Mouse (Mus musculus): ENCODE data around the gene Chst14.

DNA sequence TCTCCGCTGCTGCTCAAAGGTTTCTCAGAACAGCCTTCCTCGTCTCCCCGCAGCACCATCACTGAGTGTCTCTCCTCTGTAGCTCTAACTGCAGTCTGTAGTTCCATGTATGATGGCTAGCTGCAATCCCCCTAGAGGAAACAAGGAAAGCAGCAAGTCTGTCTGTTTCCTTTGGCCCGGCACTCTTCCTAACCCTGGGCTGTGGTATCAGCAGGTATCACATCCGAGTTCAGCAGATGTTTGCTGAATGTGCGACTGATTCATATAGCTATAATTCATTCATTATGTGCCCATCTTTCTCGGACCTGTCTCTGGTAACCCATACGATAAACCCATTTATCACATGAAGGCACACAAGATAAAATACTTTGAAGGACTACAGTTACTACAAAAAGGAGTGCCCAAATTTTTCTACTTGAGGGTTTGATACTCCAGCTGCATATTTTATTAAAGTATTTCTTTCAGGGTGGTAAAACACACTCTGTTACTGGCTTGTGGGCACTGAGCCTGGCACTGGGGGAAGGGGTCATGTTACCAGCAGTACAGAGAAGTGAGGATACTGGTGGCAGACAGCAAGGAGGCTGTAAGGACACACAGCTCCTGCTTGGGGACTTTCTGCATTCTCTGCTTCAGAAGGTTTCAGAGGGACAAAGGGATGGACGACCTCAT, 36.8 kb downstream of the Chst14 start:
- TF ChIP-seq FLI1 (IDR thresholded peaks at IDR 0.05; ENCODE audit: low read length) (no peak), GATA1 (IDR thresholded peaks at IDR 0.05; ENCODE audit: borderline replicate concordance, low read length) (no peak)
